Mouse (Mus musculus): ENCODE results near the gene Lce3a. TPM values are rescaled to one million over a fixed set of nuclear protein-coding genes. Genes with fewer than 3 reads are reported as not detected.
A peak's percentile ranks its signal among the peaks of the same experiment; 100 is the strongest.

Gene Lce3a
- polyA plus RNA-seq (2014; fragmentation: Nextera tagmentation; extraction: Ambion mirVana) = not detected in 2 replicates

DNA sequence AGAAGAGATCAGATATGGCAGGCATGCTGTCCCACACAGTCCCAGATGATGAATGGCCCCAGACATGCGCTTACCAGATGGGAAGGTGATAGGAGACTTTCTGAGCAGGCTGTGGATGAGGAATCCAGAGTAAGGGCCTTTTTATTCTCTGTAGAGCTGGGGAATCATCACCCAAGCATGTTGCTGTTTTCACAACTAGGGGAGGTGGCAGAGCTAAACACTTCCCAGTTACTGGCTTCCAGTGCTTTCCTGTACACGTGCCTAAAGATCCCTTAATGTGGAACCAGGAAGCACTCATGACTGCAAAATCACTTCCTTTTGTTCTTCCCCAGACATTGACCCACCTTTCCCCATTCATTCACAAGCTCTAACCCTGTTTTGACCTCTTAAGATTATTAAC lies at the start of gene Lce3a:
Lce3a (minus strand) TSS at position 101 of the 400 bp plus-strand sequence.
- Histone ChIP-seq H3K27me3 (ENCODE audit: control insufficient read depth, insufficient read depth, low read length) (no peaks in the 10 kb centered on the region), H3K36me3 (ENCODE audit: control insufficient read depth, insufficient read depth, low read length) (no peaks in the 10 kb centered on the region), H3K4me1 (replicated peaks; ENCODE audit: control insufficient read depth, insufficient read depth, low read length) (no peaks in the 10 kb centered on the region), H3K9ac (ENCODE audit: low read length) (no peak within 1 kb of the TSS), H3K4me2 (ENCODE audit: low read depth, low read length, severe bottlenecking) (no peak within 1 kb of the TSS), H3K27ac (ENCODE audit: low read depth, low read length) (no peak within 1 kb of the TSS), H3K4me3 (ENCODE audit: low read depth, low read length) (no peak within 1 kb of the TSS), H3K9me3 (ENCODE audit: control insufficient read depth, low read length) (no peaks in the 10 kb centered on the region)
- DNase-seq (ENCODE audit: low spot score) = no peak
- 78% methylated on average over 2 of the region's 2 CpGs for WGBS
- ATAC-seq (replicated peaks; ENCODE audit: low FRiP score) = no peak

DNA sequence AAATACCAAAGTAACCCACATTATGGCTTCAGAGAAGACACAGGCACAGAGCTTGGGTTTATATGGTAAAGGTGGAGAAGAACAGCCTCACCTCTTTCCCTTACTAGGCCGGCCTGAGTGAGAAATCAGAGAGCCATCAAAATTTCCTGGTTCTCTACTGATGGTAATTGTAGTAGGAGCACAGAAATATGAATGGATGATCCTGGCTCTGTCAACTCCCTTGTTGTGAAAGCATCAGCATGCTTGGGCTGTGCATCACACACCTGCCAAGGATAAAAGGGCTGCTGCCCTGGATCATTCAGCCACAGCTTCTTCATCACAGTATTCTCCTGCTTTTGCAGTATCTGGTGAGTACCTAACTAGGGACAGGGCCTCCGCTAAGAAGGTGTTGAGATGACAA lies 40.7 kb upstream of the Lce3a start, which contains the start of gene Lce3e:
Lce3e (plus strand) TSS at position 301 of the 400 bp plus-strand sequence.
- H3K9me3 ChIP-seq (ENCODE audit: control insufficient read depth, low read length) = no peaks in the 10 kb centered on the region
- H3K4me2 ChIP-seq (ENCODE audit: low read depth, low read length, severe bottlenecking) = no peak within 1 kb of the TSS
- no peak within 1 kb of the TSS for H3K4me3 ChIP-seq (ENCODE audit: low read depth, low read length)
- H3K9ac ChIP-seq (ENCODE audit: low read length) = no peak within 1 kb of the TSS
- H3K36me3 ChIP-seq (ENCODE audit: control insufficient read depth, insufficient read depth, low read length) = no peaks in the 10 kb centered on the region
- no peaks in the 10 kb centered on the region for H3K4me1 ChIP-seq (replicated peaks; ENCODE audit: control insufficient read depth, insufficient read depth, low read length)
- H3K27me3 ChIP-seq (ENCODE audit: control insufficient read depth, insufficient read depth, low read length) = no peaks in the 10 kb centered on the region
- DNase-seq (ENCODE audit: low spot score) = no peak
- no peak for ATAC-seq (replicated peaks; ENCODE audit: low FRiP score)
- WGBS = 89% methylated on average over 2 of the region's 2 CpGs
- no peak within 1 kb of the TSS for H3K27ac ChIP-seq (ENCODE audit: low read depth, low read length)

DNA sequence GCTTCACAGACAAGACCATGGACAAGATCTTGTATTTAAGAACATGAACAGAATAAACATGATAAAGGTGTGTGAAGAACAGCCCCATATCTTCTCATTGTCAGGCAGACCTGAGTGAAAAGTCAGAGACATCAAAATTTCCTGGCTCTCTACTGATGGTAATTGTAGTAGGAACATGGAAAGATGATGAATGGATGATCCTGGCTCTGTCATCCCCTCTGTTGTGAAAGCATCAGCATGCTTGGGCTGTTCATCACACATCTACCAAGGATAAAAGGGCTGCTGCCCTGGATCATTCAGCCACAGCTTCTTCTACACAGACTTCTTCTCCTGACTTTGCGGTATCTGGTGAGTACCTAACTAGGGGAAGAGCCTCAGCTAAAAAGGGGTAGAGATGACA lies 31.1 kb upstream of the Lce3a start, which contains the start of gene Lce3d:
Lce3d (plus strand) TSS at position 301 of the 400 bp plus-strand sequence.
- 89% methylated on average over 1 of the region's 1 CpGs for WGBS
- no peak for ATAC-seq (replicated peaks; ENCODE audit: low FRiP score)
- H3K9me3 ChIP-seq (ENCODE audit: control insufficient read depth, low read length) = no peaks in the 10 kb centered on the region
- no peak for DNase-seq (ENCODE audit: low spot score)
- H3K9ac ChIP-seq (ENCODE audit: low read length) = no peak within 1 kb of the TSS
- H3K36me3 ChIP-seq (ENCODE audit: control insufficient read depth, insufficient read depth, low read length) = no peaks in the 10 kb centered on the region
- no peak within 1 kb of the TSS for H3K4me2 ChIP-seq (ENCODE audit: low read depth, low read length, severe bottlenecking)
- no peak within 1 kb of the TSS for H3K4me3 ChIP-seq (ENCODE audit: low read depth, low read length)
- H3K4me1 ChIP-seq (replicated peaks; ENCODE audit: control insufficient read depth, insufficient read depth, low read length) = no peaks in the 10 kb centered on the region
- H3K27me3 ChIP-seq (ENCODE audit: control insufficient read depth, insufficient read depth, low read length) = no peaks in the 10 kb centered on the region
- no peak within 1 kb of the TSS for H3K27ac ChIP-seq (ENCODE audit: low read depth, low read length)

DNA sequence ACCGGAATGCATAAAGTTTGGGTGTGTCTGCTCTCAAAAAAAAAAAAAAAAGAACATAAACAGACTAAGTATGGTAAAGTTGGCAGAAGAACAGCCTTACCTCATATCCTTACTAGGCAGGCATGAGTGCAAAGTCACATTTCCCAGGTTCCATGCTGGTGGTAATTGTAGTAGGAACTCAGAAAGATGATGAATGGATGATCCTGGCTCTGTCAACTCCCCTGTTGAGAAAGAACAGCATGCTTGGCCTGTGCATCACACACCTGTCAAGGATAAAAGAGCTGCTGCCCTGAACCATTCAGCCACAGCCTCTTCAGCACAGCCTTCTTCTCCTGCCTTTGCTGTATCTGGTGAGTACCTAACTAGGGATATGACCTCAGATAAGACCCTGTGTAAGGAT lies 18.2 kb upstream of the Lce3a start, which contains the start of gene Lce3c:
Lce3c (plus strand) TSS at position 301 of the 400 bp plus-strand sequence.
- Histone ChIP-seq H3K36me3 (ENCODE audit: control insufficient read depth, insufficient read depth, low read length) (no peaks in the 10 kb centered on the region), H3K9me3 (ENCODE audit: control insufficient read depth, low read length) (no peaks in the 10 kb centered on the region), H3K9ac (ENCODE audit: low read length) (no peak within 1 kb of the TSS), H3K4me3 (ENCODE audit: low read depth, low read length) (no peak within 1 kb of the TSS), H3K27me3 (ENCODE audit: control insufficient read depth, insufficient read depth, low read length) (no peaks in the 10 kb centered on the region), H3K4me2 (ENCODE audit: low read depth, low read length, severe bottlenecking) (no peak within 1 kb of the TSS), H3K27ac (ENCODE audit: low read depth, low read length) (no peak within 1 kb of the TSS), H3K4me1 (replicated peaks; ENCODE audit: control insufficient read depth, insufficient read depth, low read length) (no peaks in the 10 kb centered on the region)
- ATAC-seq (replicated peaks; ENCODE audit: low FRiP score) (no peak), DNase-seq (ENCODE audit: low spot score) (no peak)
- WGBS = 87% methylated on average over 1 of the region's 1 CpGs

DNA sequence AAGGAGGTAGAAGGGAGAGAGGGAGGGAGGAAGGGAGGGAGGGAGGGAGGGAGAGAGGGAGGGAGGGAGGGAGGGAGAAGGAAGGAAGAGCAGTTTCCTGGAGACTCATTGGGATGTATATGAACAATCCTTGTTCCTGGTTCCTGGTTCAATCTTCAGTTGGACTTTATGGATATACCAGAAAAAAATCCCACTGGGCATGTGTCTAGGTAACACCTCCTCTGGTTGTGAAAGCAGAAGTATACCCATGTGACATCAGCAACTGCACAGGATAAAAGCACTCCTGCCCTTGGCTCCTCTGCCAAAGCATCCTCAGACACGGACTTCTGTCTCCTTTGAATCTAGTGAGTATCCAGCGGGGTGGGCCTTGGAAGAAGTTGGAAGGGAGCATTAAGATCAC lies 6.6 kb upstream of the Lce3a start, which contains the start of gene Lce3b:
Lce3b (plus strand) TSS at position 301 of the 400 bp plus-strand sequence.
- no peak within 1 kb of the TSS for H3K9ac ChIP-seq (ENCODE audit: low read length)
- DNase-seq (ENCODE audit: low spot score) (no peak), ATAC-seq (replicated peaks; ENCODE audit: low FRiP score) (no peak)
- H3K4me2 ChIP-seq (ENCODE audit: low read depth, low read length, severe bottlenecking) = no peak within 1 kb of the TSS
- H3K27ac ChIP-seq (ENCODE audit: low read depth, low read length) = no peak within 1 kb of the TSS
- H3K36me3 ChIP-seq (ENCODE audit: control insufficient read depth, insufficient read depth, low read length) = no peaks in the 10 kb centered on the region
- H3K4me3 ChIP-seq (ENCODE audit: low read depth, low read length) = no peak within 1 kb of the TSS
- no peaks in the 10 kb centered on the region for H3K4me1 ChIP-seq (replicated peaks; ENCODE audit: control insufficient read depth, insufficient read depth, low read length)
- H3K27me3 ChIP-seq (ENCODE audit: control insufficient read depth, insufficient read depth, low read length) = no peaks in the 10 kb centered on the region
- no peaks in the 10 kb centered on the region for H3K9me3 ChIP-seq (ENCODE audit: control insufficient read depth, low read length)
- WGBS = 67% methylated on average over 2 of the region's 2 CpGs

DNA sequence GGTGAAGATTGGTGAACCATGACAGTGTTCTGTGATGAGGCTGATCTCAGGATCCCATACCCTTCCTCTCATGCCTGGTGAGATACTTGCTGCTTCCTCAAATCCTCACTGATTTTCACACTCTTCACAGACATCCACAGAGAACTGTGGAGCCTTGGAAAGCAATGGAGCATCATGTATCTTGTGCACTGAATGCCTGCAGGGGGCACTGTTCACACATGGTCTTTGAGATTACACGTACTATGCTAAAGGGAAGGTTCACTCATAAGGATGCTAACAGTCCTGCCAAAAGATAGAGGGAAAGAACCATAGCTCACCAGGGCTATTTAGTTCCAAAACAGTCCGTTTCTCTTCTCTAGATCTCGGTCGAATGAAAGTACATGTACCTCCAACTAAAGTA lies 5.7 kb downstream of the Lce3a start:
- H3K9me3 ChIP-seq (ENCODE audit: control insufficient read depth, low read length) = no peaks in the 10 kb centered on the region
- no peak overlapping the region for H3K4me3 ChIP-seq (ENCODE audit: low read depth, low read length)
- DNase-seq (ENCODE audit: low spot score) (peak; percentile 55), ATAC-seq (replicated peaks; ENCODE audit: low FRiP score) (0 out of 2 replicates have a peak, but pooled peaks have one; percentile 24)
- no peak overlapping the region for H3K27ac ChIP-seq (ENCODE audit: low read depth, low read length)
- WGBS = 63% methylated on average over 4 of the region's 4 CpGs
- H3K9ac ChIP-seq (ENCODE audit: low read length) = no peak overlapping the region
- no peaks in the 10 kb centered on the region for H3K4me1 ChIP-seq (replicated peaks; ENCODE audit: control insufficient read depth, insufficient read depth, low read length)
- no peaks in the 10 kb centered on the region for H3K27me3 ChIP-seq (ENCODE audit: control insufficient read depth, insufficient read depth, low read length)
- no peak overlapping the region for H3K4me2 ChIP-seq (ENCODE audit: low read depth, low read length, severe bottlenecking)
- H3K36me3 ChIP-seq (ENCODE audit: control insufficient read depth, insufficient read depth, low read length) = no peaks in the 10 kb centered on the region

DNA sequence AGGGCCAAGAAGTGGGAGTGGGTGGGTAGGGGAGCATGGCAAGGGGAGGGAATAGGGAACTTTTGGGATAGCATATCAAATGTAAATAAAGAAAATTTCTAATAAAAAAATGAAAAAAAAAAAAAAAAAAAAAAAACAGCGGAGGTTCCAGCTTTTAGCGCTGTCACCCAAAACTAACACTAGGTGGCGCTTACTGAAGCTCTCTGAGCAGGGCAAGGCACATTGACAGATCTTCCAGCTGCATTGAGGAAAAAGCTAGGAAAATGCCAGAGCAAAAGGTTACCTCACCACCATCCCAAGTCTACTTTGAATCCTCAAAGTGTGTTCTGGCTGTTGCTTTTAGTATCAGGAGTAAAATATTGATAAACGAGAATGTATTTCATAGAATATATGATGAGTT lies 18.5 kb downstream of the Lce3a start:
- Histone ChIP-seq H3K9me3 (ENCODE audit: control insufficient read depth, low read length) (no peaks in the 10 kb centered on the region), H3K9ac (ENCODE audit: low read length) (no peak overlapping the region), H3K4me3 (ENCODE audit: low read depth, low read length) (no peak overlapping the region), H3K4me2 (ENCODE audit: low read depth, low read length, severe bottlenecking) (no peak overlapping the region), H3K4me1 (replicated peaks; ENCODE audit: control insufficient read depth, insufficient read depth, low read length) (no peaks in the 10 kb centered on the region), H3K36me3 (ENCODE audit: control insufficient read depth, insufficient read depth, low read length) (no peaks in the 10 kb centered on the region), H3K27me3 (ENCODE audit: control insufficient read depth, insufficient read depth, low read length) (no peaks in the 10 kb centered on the region), H3K27ac (ENCODE audit: low read depth, low read length) (no peak overlapping the region)
- peak; percentile 50 for DNase-seq (ENCODE audit: low spot score)
- peak; percentile 69; the same call in 1 of the 2 replicates for ATAC-seq (replicated peaks; ENCODE audit: low FRiP score)
- 25% methylated on average over 4 of the region's 4 CpGs for WGBS

DNA sequence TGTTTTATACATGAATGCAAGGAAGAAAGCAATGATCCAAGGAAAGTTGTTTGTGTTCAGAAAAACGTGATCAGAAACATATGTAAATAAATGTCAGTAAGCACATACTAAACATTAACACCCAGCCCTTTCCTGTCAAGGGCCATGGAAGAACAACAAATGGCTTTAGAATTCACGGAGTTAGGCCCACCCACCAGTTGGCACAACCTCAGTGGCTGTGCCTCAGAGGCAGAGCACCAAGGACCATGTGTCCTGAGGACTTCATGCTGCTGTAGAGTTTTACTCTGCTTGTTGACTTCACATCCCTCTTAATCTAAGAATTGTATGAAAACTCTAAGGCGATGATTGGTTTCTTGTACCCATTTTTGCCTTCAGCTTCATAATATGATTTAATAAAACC lies 20.8 kb downstream of the Lce3a start:
- 60% methylated on average over 3 of the region's 3 CpGs for WGBS
- H3K9me3 ChIP-seq (ENCODE audit: control insufficient read depth, low read length) = no peaks in the 10 kb centered on the region
- no peaks in the 10 kb centered on the region for H3K36me3 ChIP-seq (ENCODE audit: control insufficient read depth, insufficient read depth, low read length)
- no peak for ATAC-seq (replicated peaks; ENCODE audit: low FRiP score)
- H3K4me2 ChIP-seq (ENCODE audit: low read depth, low read length, severe bottlenecking) = no peak overlapping the region
- no peak overlapping the region for H3K4me3 ChIP-seq (ENCODE audit: low read depth, low read length)
- no peak overlapping the region for H3K9ac ChIP-seq (ENCODE audit: low read length)
- no peak for DNase-seq (ENCODE audit: low spot score)
- no peak overlapping the region for H3K27ac ChIP-seq (ENCODE audit: low read depth, low read length)
- H3K4me1 ChIP-seq (replicated peaks; ENCODE audit: control insufficient read depth, insufficient read depth, low read length) = no peaks in the 10 kb centered on the region
- H3K27me3 ChIP-seq (ENCODE audit: control insufficient read depth, insufficient read depth, low read length) = no peaks in the 10 kb centered on the region

DNA sequence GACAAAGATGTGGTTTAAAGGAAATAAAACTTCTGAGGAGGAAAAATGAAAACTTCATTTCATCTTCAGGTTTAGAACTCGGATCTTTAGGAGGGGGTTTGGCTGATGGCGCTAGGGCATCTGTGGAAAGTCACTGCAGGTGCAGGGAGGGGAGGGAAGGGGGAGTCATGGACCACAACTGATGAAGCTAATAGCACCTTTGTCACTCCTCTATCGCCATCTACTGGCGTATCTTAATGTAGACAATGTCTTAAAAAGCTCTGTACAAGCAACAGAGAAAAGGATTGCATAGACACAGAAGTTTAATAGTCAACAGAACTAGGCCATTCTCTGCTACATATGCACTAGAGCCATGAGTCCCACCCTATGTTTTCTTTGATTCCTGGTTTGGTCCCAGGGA lies 22.4 kb downstream of the Lce3a start:
- Histone ChIP-seq H3K4me1 (replicated peaks; ENCODE audit: control insufficient read depth, insufficient read depth, low read length) (no peaks in the 10 kb centered on the region), H3K36me3 (ENCODE audit: control insufficient read depth, insufficient read depth, low read length) (no peaks in the 10 kb centered on the region), H3K4me3 (ENCODE audit: low read depth, low read length) (no peak overlapping the region), H3K9ac (ENCODE audit: low read length) (no peak overlapping the region), H3K27me3 (ENCODE audit: control insufficient read depth, insufficient read depth, low read length) (no peaks in the 10 kb centered on the region), H3K4me2 (ENCODE audit: low read depth, low read length, severe bottlenecking) (no peak overlapping the region), H3K27ac (ENCODE audit: low read depth, low read length) (no peak overlapping the region), H3K9me3 (ENCODE audit: control insufficient read depth, low read length) (no peaks in the 10 kb centered on the region)
- ATAC-seq (replicated peaks; ENCODE audit: low FRiP score) (peak; percentile 57; the same call in 1 of the 2 replicates), DNase-seq (ENCODE audit: low spot score) (no peak)
- 28% methylated on average over 4 of the region's 4 CpGs for WGBS

All from forebrain, embryonic 11.5 days (tissue).